Mouse (Mus musculus) embryonic facial prominence, embryonic 11.5 days (tissue): Measurements from ENCODE around the gene Top2a. TPM values are rescaled to one million over a fixed set of nuclear protein-coding genes. Genes with fewer than 3 reads are reported as not detected.
"Not testable (repeated sequence)": the region's sequence is repeated elsewhere in the genome, so short reads cannot be mapped to it uniquely, and the experiment has no call there.

Source experiments
- ATAC-seq: fragments of 200-750 bp; cut with Nextera tagmentation; replicated peaks from 2 replicates; pipeline ENCODE4 v1.8.0; 2017; ENCODE audit warnings: low read depth; ENCODE audit not compliant: insufficient number of reproducible peaks, low FRiP score, low TSS enrichment
- DNase-seq: peaks from one replicate; pipeline ENCODE4 v3.0.0-alpha.2; 2015; ENCODE audit warnings: low spot score
- H3K27ac ChIP-seq: fragments of 300-500 bp; sonication (generic); replicated peaks from 2 replicates; pipeline ENCODE4 v1.5.1; 2014; ENCODE audit warnings: mild to moderate bottlenecking, low read depth, low read length, control low read depth
- H3K27me3 ChIP-seq: fragments of 300-500 bp; sonication (generic); 2 replicates; pipeline ENCODE4 v1.6.1; 2014; ENCODE audit warnings: mild to moderate bottlenecking, low read length, moderate library complexity, mixed read lengths; ENCODE audit not compliant: control insufficient read depth, insufficient read depth
- H3K36me3 ChIP-seq: fragments of 300-500 bp; sonication (generic); replicated peaks from 2 replicates; pipeline ENCODE4 v1.6.1; 2014; ENCODE audit warnings: low read depth, mild to moderate bottlenecking, low read length, moderate library complexity, mixed read lengths; ENCODE audit not compliant: control insufficient read depth, insufficient read depth
- H3K4me1 ChIP-seq: fragments of 300-500 bp; sonication (generic); 2 replicates; pipeline ENCODE4 v1.6.1; 2014; ENCODE audit warnings: low read length, mixed read lengths; ENCODE audit not compliant: control insufficient read depth, insufficient read depth
- H3K4me2 ChIP-seq: fragments of 300-500 bp; sonication (generic); 2 replicates; pipeline ENCODE4 v1.6.1; 2014; ENCODE audit warnings: low read depth, mild to moderate bottlenecking, control low read depth, low read length, moderate library complexity
- H3K4me3 ChIP-seq: fragments of 300-500 bp; sonication (generic); 2 replicates; pipeline ENCODE4 v1.5.1; 2014; ENCODE audit warnings: low read depth, low read length, control low read depth
- H3K9ac ChIP-seq: fragments of 300-500 bp; sonication (generic); replicated peaks from 2 replicates; pipeline ENCODE4 v1.6.1; 2014; ENCODE audit warnings: mild to moderate bottlenecking, control low read depth, low read length
- H3K9me3 ChIP-seq: fragments of 300-500 bp; sonication (generic); replicated peaks from 2 replicates; pipeline ENCODE4 v1.6.1; 2016; ENCODE audit warnings: mild to moderate bottlenecking, low read length, inconsistent platforms, mixed read lengths; ENCODE audit not compliant: control insufficient read depth
- WGBS: fragments of 180-500 bp; shearing (Covaris S2); extraction: QIAGEN DNeasy Blood & Tissue Kit; methylation state at CpG from one replicate; pipeline ENCODE4 v1.1.7; 2014; 5-methylcytosine and 5-hydroxymethylcytosine counted together
- polyA plus RNA-seq: library from polyadenylated mRNA; unstranded; fragments of >200 nt; fragmentation: Nextera tagmentation; extraction: Ambion mirVana; gene quantifications from 2 replicates; pipeline ENCODE4 v1.2.1, GENCODE M21; 2014

Gene Top2a
- polyA plus RNA-seq, 1 experiment from 2014 or later, result 439 TPM

DNA sequence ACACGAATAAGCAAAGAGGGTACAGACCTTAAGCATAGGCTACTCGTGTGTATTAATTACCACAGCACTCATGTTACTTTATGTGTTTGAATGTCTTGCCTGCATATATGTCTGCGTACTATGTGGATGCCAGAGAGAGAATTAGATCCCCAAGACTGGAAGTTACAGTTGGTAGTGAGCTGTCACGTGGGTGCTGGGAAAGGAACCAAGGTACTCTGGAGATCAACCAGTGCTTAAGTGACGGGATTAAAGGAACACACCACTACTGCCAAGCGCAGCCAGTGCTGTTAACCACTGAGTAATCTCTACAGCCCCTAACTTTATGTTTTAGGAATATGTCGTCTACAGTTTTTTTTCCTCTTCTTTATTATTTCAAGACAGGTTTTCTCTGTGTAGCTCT is 28.0 kb downstream of the Top2a start:
- no peak for ATAC-seq
- Histone ChIP-seq H3K4me3 (no peak overlapping the region), H3K27ac (no peak overlapping the region), H3K4me2 (no peak overlapping the region), H3K9ac (no peak overlapping the region), H3K27me3 (no peaks in the 10 kb centered on the region), H3K4me1 (no peaks in the 10 kb centered on the region), H3K36me3 (peaks cover 49% of the 10 kb centered on the region), H3K9me3 (no peaks in the 10 kb centered on the region)
- 95% methylated on average over 7 of the region's 7 CpGs for WGBS
- DNase-seq, result no peak

DNA sequence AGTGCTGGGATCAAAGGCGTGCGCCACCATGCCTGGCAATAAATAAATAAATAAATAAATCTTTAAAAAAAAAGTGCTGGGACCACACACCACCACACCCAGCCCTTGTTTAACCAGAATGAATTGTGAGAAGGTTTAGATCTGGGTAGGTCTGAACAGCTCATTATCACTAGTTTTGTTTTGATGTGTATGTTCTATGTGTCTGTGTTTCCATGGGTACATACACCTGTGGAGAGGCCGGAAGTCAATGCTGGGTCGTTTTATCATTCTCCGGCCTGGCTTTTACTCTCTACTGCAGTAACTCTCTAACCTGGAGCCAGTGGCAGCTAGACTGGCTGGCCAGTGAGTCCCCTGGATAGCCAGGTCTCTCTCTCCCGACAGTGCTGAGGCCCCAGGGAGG is 33.1 kb downstream of the Top2a start:
- Histone ChIP-seq H3K4me3 (no peak overlapping the region), H3K36me3 (peaks cover 22% of the 10 kb centered on the region), H3K9ac (no peak overlapping the region), H3K27me3 (no peaks in the 10 kb centered on the region), H3K9me3 (no peaks in the 10 kb centered on the region), H3K4me1 (no peaks in the 10 kb centered on the region), H3K4me2 (no peak overlapping the region), H3K27ac (no peak overlapping the region)
- WGBS, result 84% methylated on average over 6 of the region's 6 CpGs
- ATAC-seq, result no peak
- no peak for DNase-seq

GRCm38 (mm10) chr11:98988260-98988659 is 35.7 kb downstream of the Top2a start:
- not testable (repeated sequence) for H3K36me3 ChIP-seq, H3K27ac ChIP-seq, H3K9ac ChIP-seq, H3K4me1 ChIP-seq, H3K4me3 ChIP-seq, DNase-seq, ATAC-seq, H3K27me3 ChIP-seq, H3K4me2 ChIP-seq, H3K9me3 ChIP-seq
- 96% methylated on average over 4 of the region's 6 CpGs for WGBS

GRCm38 (mm10) chr11:98985542-98985941 is 38.4 kb downstream of the Top2a start:
- ATAC-seq (no peak), DNase-seq (no peak)
- Histone ChIP-seq H3K27ac (no peak overlapping the region), H3K9me3 (no peaks in the 10 kb centered on the region), H3K27me3 (peaks cover 12% of the 10 kb centered on the region; the same call in 1 of the 2 replicates), H3K4me3 (no peak overlapping the region), H3K4me1 (peaks cover 7% of the 10 kb centered on the region), H3K4me2 (no peak overlapping the region), H3K9ac (no peak overlapping the region), H3K36me3 (no peaks in the 10 kb centered on the region)
- WGBS, result 90% methylated on average over 7 of the region's 7 CpGs

DNA sequence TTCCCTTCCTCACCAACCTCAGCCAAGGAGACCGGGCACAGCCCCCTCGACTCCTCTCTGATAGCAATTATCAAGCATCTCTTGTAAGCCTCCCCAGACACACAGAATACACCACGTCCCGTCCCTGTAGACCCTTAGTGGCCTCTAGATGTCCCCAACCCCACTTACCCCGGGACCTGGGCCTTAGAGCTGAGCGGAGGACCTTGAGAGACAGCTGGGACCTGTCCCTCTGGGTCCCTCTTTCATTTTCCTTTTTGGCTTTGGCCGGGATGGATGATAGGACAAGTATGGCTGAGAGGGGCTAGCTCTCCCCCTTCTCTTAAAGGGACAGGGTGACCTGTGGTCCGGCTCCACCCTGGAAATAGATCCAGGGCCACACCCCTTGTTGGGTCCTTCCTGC is 40.4 kb downstream of the Top2a start:
- peaks cover 12% of the 10 kb centered on the region; the same call in 1 of the 2 replicates for H3K27me3 ChIP-seq
- no peak overlapping the region for H3K4me2 ChIP-seq

GRCm38 (mm10) chr11:98982773-98983133 is 41.2 kb downstream of the Top2a start, which contains the start of gene Gjd3:
TSS of gene Gjd3 (minus strand) at chr11:98983016.
- H3K4me3 ChIP-seq, result peak within 1 kb of the TSS; percentile 62
- H3K36me3 ChIP-seq, result no peaks in the 10 kb centered on the region
- no peaks in the 10 kb centered on the region for H3K9me3 ChIP-seq
- WGBS, result 2% methylated on average over 28 of the region's 28 CpGs
- peak within 1 kb of the TSS; percentile 59 for H3K9ac ChIP-seq
- peak within 1 kb of the TSS; percentile 99 for H3K4me2 ChIP-seq
- peaks cover 7% of the 10 kb centered on the region for H3K4me1 ChIP-seq
- H3K27ac ChIP-seq, result no peak within 1 kb of the TSS
- no peak for ATAC-seq
- no peak for DNase-seq
- peaks cover 12% of the 10 kb centered on the region; the same call in 1 of the 2 replicates for H3K27me3 ChIP-seq

More for the DNA sequence above, 40.4 kb downstream of the Top2a start:
- H3K27ac ChIP-seq, result no peak overlapping the region
- 44% methylated on average over 8 of the region's 8 CpGs for WGBS
- H3K36me3 ChIP-seq, result no peaks in the 10 kb centered on the region
- no peak for ATAC-seq
- H3K9ac ChIP-seq, result no peak overlapping the region
- no peak for DNase-seq
- peaks cover 7% of the 10 kb centered on the region for H3K4me1 ChIP-seq
- H3K9me3 ChIP-seq, result no peaks in the 10 kb centered on the region
- H3K4me3 ChIP-seq, result no peak overlapping the region

- H3K27ac ChIP-seq, result no peak overlapping the region
- H3K36me3 ChIP-seq, result no peaks in the 10 kb centered on the region
- WGBS, result under 1% methylated on average over 90 of the region's 94 CpGs
- peaks cover 12% of the 10 kb centered on the region; the same call in 1 of the 2 replicates for H3K27me3 ChIP-seq
- H3K4me1 ChIP-seq, result peaks cover 7% of the 10 kb centered on the region
- H3K4me2 ChIP-seq, result peak overlapping the region; percentile 99
- no peaks in the 10 kb centered on the region for H3K9me3 ChIP-seq
- ATAC-seq (peak; percentile 45), DNase-seq (peak; percentile 80)
- peak overlapping the region; percentile 62 for H3K4me3 ChIP-seq
- H3K9ac ChIP-seq, result peak overlapping the region; percentile 59
Measured at GRCm38 (mm10) chr11:98981997-98982772, 41.8 kb downstream of the Top2a start.

DNA sequence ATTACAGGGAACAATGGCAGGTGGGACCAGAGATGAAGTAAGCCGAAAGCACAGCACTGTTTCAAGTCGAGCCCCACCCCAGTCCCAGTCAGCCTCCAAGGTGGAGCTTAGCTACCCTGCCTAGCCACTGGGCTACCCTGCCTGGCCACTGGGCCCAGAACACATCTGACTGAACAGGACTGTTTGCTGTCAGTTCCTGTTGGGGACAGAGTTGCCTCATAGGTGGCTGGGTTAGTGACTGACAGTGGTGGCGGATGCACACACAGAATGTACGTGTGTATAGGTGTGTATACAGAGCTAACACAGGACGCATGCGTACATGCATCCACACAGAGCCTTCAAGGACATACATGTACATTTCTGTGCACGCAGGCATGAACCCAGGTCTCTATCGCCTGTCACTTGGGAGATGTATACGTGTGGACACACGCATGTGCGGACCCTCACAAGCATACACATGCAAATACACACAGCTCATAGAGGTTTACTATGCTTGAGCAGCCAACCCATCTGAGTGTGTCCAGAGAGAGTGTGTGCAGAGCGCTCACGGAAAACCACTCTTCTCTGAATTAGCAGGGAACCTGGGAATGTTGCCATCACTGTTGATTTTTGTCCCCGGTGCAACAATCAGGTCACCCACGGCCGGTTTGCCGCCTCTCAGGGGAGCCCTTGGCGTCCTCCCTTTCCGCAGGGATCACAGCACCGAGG is 42.5 kb downstream of the Top2a start:
- peak overlapping the region; percentile 59; the same call in 1 of the 2 replicates for H3K9ac ChIP-seq
- H3K36me3 ChIP-seq, result no peaks in the 10 kb centered on the region
- no peaks in the 10 kb centered on the region for H3K9me3 ChIP-seq
- H3K27me3 ChIP-seq, result peaks cover 12% of the 10 kb centered on the region; the same call in 1 of the 2 replicates
- DNase-seq, result no peak
- H3K4me1 ChIP-seq, result peaks cover 7% of the 10 kb centered on the region
- WGBS, result 40% methylated on average over 20 of the region's 20 CpGs
- H3K27ac ChIP-seq, result no peak overlapping the region
- peak overlapping the region; percentile 62 for H3K4me3 ChIP-seq
- peak; percentile 32; the same call in 1 of the 2 replicates for ATAC-seq
- peak overlapping the region; percentile 99 for H3K4me2 ChIP-seq
